Mouse (Mus musculus) MEL (cell line): ENCODE results near the gene Olfr329-ps. TPM values are rescaled to one million over a fixed set of nuclear protein-coding genes. Genes with fewer than 3 reads are reported as not detected.

Source experiments
- DNase-seq: peaks from one replicate; pipeline ENCODE4 v3.0.0; 2011; ENCODE audit warnings: low read depth, low spot score
- H3K27ac ChIP-seq: 2 replicates; pipeline ENCODE4 v1.5.1; 2012; ENCODE audit warnings: low read depth, mild to moderate bottlenecking, control low read depth, low read length, moderate library complexity; ENCODE audit not compliant: control insufficient read depth
- H3K27me3 ChIP-seq, 2 experiments: fragments of 150-350 bp in 1 of 2; sonication (generic) in 1 of 2; 2 replicates each; pipeline ENCODE4 v1.6.1; 2012; ENCODE audit warnings: low read length in 2 of 2, mild to moderate bottlenecking in 2 of 2, improper control_type of control experiment in 1 of 2, moderate library complexity in 1 of 2; ENCODE audit not compliant: insufficient read depth in 2 of 2, control insufficient read depth in 1 of 2
- H3K36me3 ChIP-seq, 2 experiments: 2 replicates each; pipeline ENCODE4 v1.6.1; 2012 to 2014; ENCODE audit warnings: low read length in 2 of 2, improper control_type of control experiment in 1 of 2, inconsistent platforms in 1 of 2, mild to moderate bottlenecking in 1 of 2; ENCODE audit not compliant: insufficient read depth in 2 of 2, control insufficient read depth in 1 of 2
- H3K4me1 ChIP-seq, 2 experiments: fragments of 150-350 bp in 1 of 2; sonication (generic) in 1 of 2; 2 replicates each; pipeline ENCODE4 v1.6.1; 2012; ENCODE audit warnings: low read length in 2 of 2, improper control_type of control experiment in 1 of 2, mild to moderate bottlenecking in 1 of 2; ENCODE audit not compliant: insufficient read depth in 2 of 2, control insufficient read depth in 1 of 2
- H3K4me3 ChIP-seq, 2 experiments: fragments of 150-350 bp in 1 of 2; sonication (generic) in 1 of 2; 2 replicates each; pipeline ENCODE4 v1.5.1; 2012; ENCODE audit warnings: low read depth in 2 of 2, low read length in 2 of 2, mild to moderate bottlenecking in 2 of 2, moderate library complexity in 2 of 2, control low read depth in 1 of 2, improper control_type of control experiment in 1 of 2; ENCODE audit not compliant: control insufficient read depth in 1 of 2, insufficient read depth in 1 of 2
- H3K79me2 ChIP-seq: 2 replicates; pipeline ENCODE4 v1.6.1; 2012; ENCODE audit warnings: mild to moderate bottlenecking, low read length, moderate library complexity; ENCODE audit not compliant: control insufficient read depth, poor library complexity, insufficient read depth
- H3K9ac ChIP-seq: 2 replicates; pipeline ENCODE4 v1.6.1; 2012; ENCODE audit warnings: low read depth, mild to moderate bottlenecking, control low read depth, low read length, moderate library complexity; ENCODE audit not compliant: control insufficient read depth, poor library complexity, severe bottlenecking
- H3K9me3 ChIP-seq: fragments of 150-350 bp; sonication (generic); replicated peaks from 2 replicates; pipeline ENCODE4 v1.6.1; 2012; ENCODE audit warnings: mild to moderate bottlenecking, low read length, improper control_type of control experiment, moderate library complexity; ENCODE audit not compliant: insufficient read depth
- BHLHE40 ChIP-seq: IDR thresholded peaks from 2 replicates; pipeline ENCODE4 v1.6.1; 2012; ENCODE audit warnings: low read depth, mild to moderate bottlenecking, inconsistent platforms, low read length, improper control_type of control experiment, borderline replicate concordance
- CHD1 ChIP-seq: IDR thresholded peaks from 2 replicates; pipeline ENCODE4 v1.6.1; 2012; ENCODE audit warnings: low read depth, mild to moderate bottlenecking, inconsistent platforms, low read length, improper control_type of control experiment
- CTCF ChIP-seq, 3 experiments: IDR thresholded peaks in 2 of 3; conservative IDR thresholded peaks in 1 of 3; 2 replicates each; pipeline ENCODE4 v1.5.1; 2011 to 2012; ENCODE audit warnings: low read length in 3 of 3, low read depth in 2 of 3, mild to moderate bottlenecking in 2 of 3, improper control_type of control experiment in 1 of 3, inconsistent platforms in 1 of 3, mixed read lengths in 1 of 3, moderate library complexity in 1 of 3; ENCODE audit not compliant: control insufficient read depth in 1 of 3, insufficient read depth in 1 of 3, poor library complexity in 1 of 3, severe bottlenecking in 1 of 3
- E2F4 ChIP-seq: IDR thresholded peaks from 2 replicates; pipeline ENCODE4 v1.6.1; 2011; ENCODE audit warnings: low read depth, low read length, improper control_type of control experiment, borderline replicate concordance
- ETS1 ChIP-seq: IDR thresholded peaks from 2 replicates; pipeline ENCODE4 v1.6.1; 2012; ENCODE audit warnings: low read depth, mild to moderate bottlenecking, inconsistent platforms, low read length, improper control_type of control experiment, moderate library complexity
- GABPA ChIP-seq: IDR thresholded peaks from 2 replicates; pipeline ENCODE4 v1.6.1; 2012; ENCODE audit warnings: low read depth, mild to moderate bottlenecking, inconsistent platforms, low read length, improper control_type of control experiment, moderate library complexity
- GATA1 ChIP-seq: IDR thresholded peaks from 2 replicates; pipeline ENCODE4 v1.6.1; 2011; ENCODE audit warnings: low read depth, low read length, improper control_type of control experiment
- JUND ChIP-seq: IDR thresholded peaks from 2 replicates; pipeline ENCODE4 v1.6.1; 2011; ENCODE audit warnings: low read depth, mild to moderate bottlenecking, improper control_type of control experiment, low read length
- MAFK ChIP-seq: IDR thresholded peaks from 2 replicates; pipeline ENCODE4 v1.6.1; 2011; ENCODE audit warnings: low read depth, mild to moderate bottlenecking, low read length, improper control_type of control experiment, borderline replicate concordance
- MAX ChIP-seq: IDR thresholded peaks from 2 replicates; pipeline ENCODE4 v1.6.1; 2011; ENCODE audit warnings: low read length, improper control_type of control experiment
- MEF2A ChIP-seq: IDR thresholded peaks from 2 replicates; pipeline ENCODE4 v1.6.1; 2014; ENCODE audit warnings: low read depth, mild to moderate bottlenecking, inconsistent platforms, low read length, improper control_type of control experiment; ENCODE audit not compliant: poor library complexity, insufficient replicate concordance, severe bottlenecking; ENCODE audit errors: extremely low read depth
- NELFE ChIP-seq: IDR thresholded peaks from 2 replicates; pipeline ENCODE4 v1.6.1; 2011; ENCODE audit warnings: low read depth, low read length, improper control_type of control experiment
- NRF1 ChIP-seq: IDR thresholded peaks from 2 replicates; pipeline ENCODE4 v1.6.1; 2014; ENCODE audit warnings: low read depth, mild to moderate bottlenecking, inconsistent platforms, low read length, improper control_type of control experiment, moderate library complexity; ENCODE audit not compliant: poor library complexity, insufficient read depth, severe bottlenecking
- POLR2A ChIP-seq, 2 experiments: IDR thresholded peaks; 2 replicates each; pipeline ENCODE4 v1.6.1; 2011 to 2012; ENCODE audit warnings: low read length in 2 of 2, mild to moderate bottlenecking in 2 of 2, control low read depth in 1 of 2, improper control_type of control experiment in 1 of 2, low read depth in 1 of 2, moderate library complexity in 1 of 2; ENCODE audit not compliant: control insufficient read depth in 1 of 2, insufficient read depth in 1 of 2, poor library complexity in 1 of 2
- RAD21 ChIP-seq: IDR thresholded peaks from 2 replicates; pipeline ENCODE4 v1.6.1; 2011; ENCODE audit warnings: mild to moderate bottlenecking, low read depth, low read length, improper control_type of control experiment
- RCOR1 ChIP-seq: IDR thresholded peaks from 2 replicates; pipeline ENCODE4 v1.6.1; 2012; ENCODE audit warnings: low read depth, mild to moderate bottlenecking, inconsistent platforms, low read length, improper control_type of control experiment
- UBTF ChIP-seq: IDR thresholded peaks from 2 replicates; pipeline ENCODE4 v1.6.1; 2012; ENCODE audit warnings: low read depth, mild to moderate bottlenecking, inconsistent platforms, low read length, improper control_type of control experiment, moderate library complexity, borderline replicate concordance; ENCODE audit not compliant: insufficient read depth
- USF1 ChIP-seq: IDR thresholded peaks from 2 replicates; pipeline ENCODE4 v1.6.1; 2014; ENCODE audit warnings: low read depth, mild to moderate bottlenecking, inconsistent platforms, low read length, improper control_type of control experiment, moderate library complexity
- polyA plus RNA-seq, 2 experiments: library from polyadenylated mRNA; stranded (reverse) in 1 of 2; unstranded in 1 of 2; fragments of >175 nt in 1 of 2; fragments of >200 nt in 1 of 2; gene quantifications; 2 replicates each; pipeline versions ENCODE4 v1.2.1 to v1.2.4; 2012; ENCODE audit warnings: low replicate concordance in 2 of 2, low read depth in 1 of 2; ENCODE audit not compliant: insufficient read length in 2 of 2, insufficient read depth in 1 of 2, missing spikeins in 1 of 2
- total RNA-seq: library from RNA; depleted of rRNA; stranded (reverse); fragments of 300-350 nt; gene quantifications from 2 replicates; pipeline ENCODE4 v1.2.3, GENCODE M21; 2012; rRNA removed

Olfr329-ps gene
- not detected in 2 replicates for total RNA-seq
- polyA plus RNA-seq: not detected

DNA sequence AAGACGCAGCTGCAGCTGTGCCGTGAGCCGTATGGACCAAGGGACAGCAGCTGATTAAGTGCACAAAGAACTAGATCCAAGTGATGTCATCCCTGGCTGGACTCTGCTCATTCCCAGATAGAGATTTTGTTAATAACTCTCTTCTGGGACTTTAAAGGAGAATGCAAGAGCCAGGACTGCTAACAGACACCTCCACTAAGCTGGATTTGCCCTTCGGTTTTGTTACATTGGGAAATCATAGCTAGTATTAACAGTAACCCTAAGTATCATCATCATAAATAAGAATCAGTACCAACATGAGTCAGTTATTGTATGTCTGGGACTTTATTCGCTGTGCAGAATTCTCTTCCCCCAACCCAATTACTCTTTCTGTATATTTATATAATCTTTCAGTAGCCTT lies at the start of gene Olfr329-ps:
Gene Olfr329-ps (minus strand): TSS at position 101 of the 400 bp plus-strand sequence.
- H3K79me2 ChIP-seq: no peaks in the 10 kb centered on the region
- no peaks in the 10 kb centered on the region for H3K4me1 ChIP-seq
- DNase-seq: no peak
- TF ChIP-seq JUND (no peak), ETS1 (no peak), POLR2A (IDR thresholded peaks at IDR 0.05; ENCODE audit: control insufficient read depth in 1 of 2, insufficient read depth in 1 of 2, low read depth in 1 of 2, low read length in 2 of 2, poor library complexity in 1 of 2) (no peak), MEF2A (no peak), CTCF (IDR thresholded peaks at IDR 0.05 in 2 of 3, conservative IDR thresholded peaks at IDR 0.05 in 1 of 3; ENCODE audit: control insufficient read depth in 1 of 3, insufficient read depth in 1 of 3, low read depth in 2 of 3, low read length in 3 of 3, poor library complexity in 1 of 3, severe bottlenecking in 1 of 3) (no peak), NELFE (no peak), MAFK (no peak), CHD1 (no peak), BHLHE40 (no peak), GABPA (no peak), USF1 (no peak), NRF1 (no peak), GATA1 (no peak), RCOR1 (no peak), RAD21 (no peak), UBTF (no peak), E2F4 (no peak)
- H3K27me3 ChIP-seq: peaks cover 4 to 16% of the 10 kb centered on the region in 2 experiments; a peak in 3 of 4 replicates
- H3K4me3 ChIP-seq: no peak within 1 kb of the TSS
- no peaks in the 10 kb centered on the region for H3K36me3 ChIP-seq
- no peak within 1 kb of the TSS for H3K9ac ChIP-seq
- no peaks in the 10 kb centered on the region for H3K9me3 ChIP-seq
- no peak within 1 kb of the TSS for H3K27ac ChIP-seq

DNA sequence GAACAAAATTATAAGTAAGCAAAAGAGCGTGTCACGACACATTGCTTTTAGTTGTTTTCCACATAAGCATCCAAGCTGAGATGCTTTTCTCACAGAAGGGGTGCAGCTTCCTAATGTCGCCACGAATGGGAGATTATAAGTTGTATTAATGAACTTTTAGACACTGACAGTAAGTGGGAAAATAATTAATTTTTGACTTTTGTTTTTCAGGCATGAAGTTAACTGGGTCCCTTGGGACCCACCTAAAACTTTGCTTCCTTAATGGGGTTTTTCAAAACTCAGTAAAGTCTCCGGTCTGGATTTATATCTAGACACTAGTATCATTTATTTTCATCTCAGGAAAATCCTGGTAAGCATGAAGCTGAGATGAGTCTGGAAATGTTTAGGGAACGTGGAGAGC lies 48.6 kb upstream of the Olfr329-ps start, which contains the start of gene Olfr324:
Gene Olfr324 (plus strand): TSS at position 301 of the 400 bp plus-strand sequence.
- TF ChIP-seq MAX: no peak
- peaks cover 3 to 12% of the 10 kb centered on the region in 2 experiments; a peak in 3 of 4 replicates for H3K27me3 ChIP-seq
- no peaks in the 10 kb centered on the region for H3K36me3 ChIP-seq
- no peak within 1 kb of the TSS for H3K9ac ChIP-seq
- no peak within 1 kb of the TSS for H3K4me3 ChIP-seq
- H3K9me3 ChIP-seq: no peaks in the 10 kb centered on the region
- no peaks in the 10 kb centered on the region for H3K79me2 ChIP-seq
- H3K4me1 ChIP-seq: 0 out of 4 replicates have a peak, but pooled peaks cover 0 to 5% of the 10 kb centered on the region in 2 experiments
- no peak for DNase-seq
- H3K27ac ChIP-seq: no peak within 1 kb of the TSS
